Mouse (Mus musculus): ENCODE results near the gene Cpox.
"Not testable (repeated sequence)": the region's sequence is repeated elsewhere in the genome, so short reads cannot be mapped to it uniquely, and the experiment has no call there.

GRCm38 (mm10) chr16:58665137-58665536, 5.0 kb upstream of the Cpox start:
- not testable (repeated sequence) for TF ChIP-seq CTCF (conservative IDR thresholded peaks at IDR 0.05; ENCODE audit: low read length); NANOG (IDR thresholded peaks at IDR 0.05; ENCODE audit: borderline replicate concordance, low read length); POU5F1 (IDR thresholded peaks at IDR 0.05; ENCODE audit: borderline replicate concordance, low read length)

Measured in E14TG2a.4 (cell line).